Mouse (Mus musculus): ENCODE measurements around the gene Atl3. TPM values are rescaled to one million over a fixed set of nuclear protein-coding genes. Genes with fewer than 3 reads are reported as not detected.
"Not testable (repeated sequence)": the region's sequence is repeated elsewhere in the genome, so short reads cannot be mapped to it uniquely, and the experiment has no call there.

Atl3 gene
- total RNA-seq, 2 experiments from 2014 or later, result 23.0 to 28.2 TPM

- DNase-seq (ENCODE audit: low spot score in 2 of 2), result no peak
- intact Hi-C loops (cut with DNase I), result no loop called here
Observed at GRCm38 (mm10) chr19:7495221-7496038, 1.6 kb downstream of the Atl3 start.

- intact Hi-C loops (cut with DNase I); DNase-seq (ENCODE audit: low spot score in 2 of 2): not testable (repeated sequence)
Observed at GRCm38 (mm10) chr19:7496070-7496469, 2.2 kb downstream of the Atl3 start.

- intact Hi-C loops (cut with DNase I), result no loop called here
- DNase-seq (ENCODE audit: low spot score in 2 of 2), result no peak
Observed at GRCm38 (mm10) chr19:7498816-7499215, 5.0 kb downstream of the Atl3 start.

- intact Hi-C loops (cut with DNase I), result no loop called here
- no peak for DNase-seq (ENCODE audit: low spot score in 2 of 2)
Observed at GRCm38 (mm10) chr19:7500701-7501100, 6.9 kb downstream of the Atl3 start.

GRCm38 (mm10) chr19:7502432-7502831 is 8.6 kb downstream of the Atl3 start:
- intact Hi-C loops (cut with DNase I), result no loop called here
- DNase-seq (ENCODE audit: low spot score in 2 of 2), result no peak

- intact Hi-C loops (cut with DNase I), result no loop called here
- DNase-seq (ENCODE audit: low spot score in 2 of 2), result no peak
Observed at GRCm38 (mm10) chr19:7506321-7506720, 12.5 kb downstream of the Atl3 start.

GRCm38 (mm10) chr19:7508026-7508425 is 14.2 kb downstream of the Atl3 start:
- intact Hi-C loops (cut with DNase I), result no loop called here

GRCm38 (mm10) chr19:7516437-7516836 is 22.6 kb downstream of the Atl3 start:
- no peak for DNase-seq (ENCODE audit: low spot score in 2 of 2)
- intact Hi-C loops (cut with DNase I), result no loop called here

More at GRCm38 (mm10) chr19:7508026-7508425, 14.2 kb downstream of the Atl3 start:
- DNase-seq (ENCODE audit: low spot score in 2 of 2), result no peak

- intact Hi-C loops (cut with DNase I), result no loop called here
- DNase-seq (ENCODE audit: low spot score in 2 of 2), result no peak
Observed at GRCm38 (mm10) chr19:7521619-7522018, 27.8 kb downstream of the Atl3 start.

- intact Hi-C loops (cut with DNase I), result no loop called here
- DNase-seq (ENCODE audit: low spot score in 2 of 2), result no peak
Observed at GRCm38 (mm10) chr19:7522856-7523255, 29.0 kb downstream of the Atl3 start.

GRCm38 (mm10) chr19:7523292-7523691 is 29.5 kb downstream of the Atl3 start:
- intact Hi-C loops (cut with DNase I), result no loop called here
- DNase-seq (ENCODE audit: low spot score in 2 of 2), result no peak

- DNase-seq (ENCODE audit: low spot score in 2 of 2), result no peak
- intact Hi-C loops (cut with DNase I), result no loop called here
Observed at GRCm38 (mm10) chr19:7523781-7524180, 29.9 kb downstream of the Atl3 start.

GRCm38 (mm10) chr19:7524879-7525278 is 31.0 kb downstream of the Atl3 start:
- no peak for DNase-seq (ENCODE audit: low spot score in 2 of 2)
- intact Hi-C loops (cut with DNase I), result no loop called here

GRCm38 (mm10) chr19:7528639-7529428 is 35.0 kb downstream of the Atl3 start:
- intact Hi-C loops (cut with DNase I), result loop anchor here (1.0 kb wide), 2 partner anchors 66 to 88 kb away; no protein-coding TSS in a partner anchor
- peak; percentile 65 to 74 for DNase-seq (ENCODE audit: low spot score in 2 of 2)

GRCm38 (mm10) chr19:7531906-7532305 is 38.1 kb downstream of the Atl3 start:
- intact Hi-C loops (cut with DNase I), result no loop called here
- DNase-seq (ENCODE audit: low spot score in 2 of 2), result peak; percentile 10 to 69

GRCm38 (mm10) chr19:7533891-7534290 is 40.1 kb downstream of the Atl3 start:
- DNase-seq (ENCODE audit: low spot score in 2 of 2), result no peak
- intact Hi-C loops (cut with DNase I), result no loop called here

GRCm38 (mm10) chr19:7548924-7549323 is 55.1 kb downstream of the Atl3 start:
- intact Hi-C loops (cut with DNase I), result no loop called here
- DNase-seq (ENCODE audit: low spot score in 2 of 2), result no peak

- intact Hi-C loops (cut with DNase I), result no loop called here
- DNase-seq (ENCODE audit: low spot score in 2 of 2), result no peak
Observed at GRCm38 (mm10) chr19:7551550-7552300, 57.9 kb downstream of the Atl3 start.

GRCm38 (mm10) chr19:7552301-7552673 is 58.4 kb downstream of the Atl3 start:
- DNase-seq (ENCODE audit: low spot score in 2 of 2), result no peak
- intact Hi-C loops (cut with DNase I), result no loop called here

GRCm38 (mm10) chr19:7553441-7553840 is 59.6 kb downstream of the Atl3 start:
- intact Hi-C loops (cut with DNase I), result no loop called here
- no peak for DNase-seq (ENCODE audit: low spot score in 2 of 2)

Data from left cerebral cortex, postnatal 25 days (tissue).